Mouse (Mus musculus): ENCODE data around the gene Dph1.

Dph1 gene

DNA sequence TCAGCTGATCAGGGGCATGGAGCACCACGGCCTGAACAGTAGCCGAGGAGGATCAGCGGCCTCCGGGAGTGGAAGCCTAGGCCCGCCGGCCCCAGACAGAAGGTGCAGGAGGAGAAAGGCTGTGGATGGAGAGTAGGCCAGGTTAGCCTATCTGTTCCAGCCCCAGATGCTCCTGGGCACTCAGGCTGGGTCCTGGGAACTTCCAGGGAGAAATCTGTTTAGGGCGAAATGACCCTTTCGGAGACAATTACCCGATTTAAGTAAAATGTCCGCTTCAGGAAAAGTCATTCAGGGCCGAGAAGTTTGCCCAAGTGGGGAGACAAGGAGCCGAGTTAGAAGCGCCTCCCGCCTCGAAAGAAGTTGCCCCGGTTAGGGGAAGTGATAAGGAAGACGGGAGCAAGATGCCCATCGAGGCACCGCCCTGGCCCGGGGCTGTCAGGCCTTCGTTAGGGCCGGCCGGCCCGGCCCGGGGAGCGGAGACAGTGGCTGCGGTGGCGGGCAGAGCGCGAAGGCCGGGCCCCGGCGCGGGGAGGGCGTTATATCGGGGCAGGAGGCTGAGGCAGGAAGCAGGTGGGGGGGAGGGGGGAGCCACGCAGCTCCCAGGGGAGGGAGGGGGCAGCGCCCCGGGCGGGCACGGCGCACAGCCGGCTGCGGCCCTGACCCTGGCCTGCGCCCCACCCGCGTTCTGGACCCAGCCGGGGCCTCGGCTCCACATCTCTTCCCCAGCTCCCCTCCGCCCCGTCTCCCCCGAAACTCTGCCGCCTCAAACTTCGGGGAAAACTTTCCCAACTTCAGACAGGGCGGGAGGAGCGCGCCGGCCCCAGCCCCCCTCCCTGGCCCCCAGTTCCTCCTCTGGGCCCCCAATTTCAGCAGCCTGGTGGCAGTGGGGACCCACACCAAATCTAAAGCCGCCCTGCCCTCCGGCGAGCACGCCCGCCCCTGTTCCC is 23.1 kb downstream of the Dph1 start:
- Histone ChIP-seq H3K36me3 (ENCODE audit: insufficient read depth, low read length) (peaks cover 9% of the 10 kb centered on the region), H3K4me3 (replicated peaks; ENCODE audit: low read length) (peak overlapping the region; percentile 79), H3K4me1 (replicated peaks; ENCODE audit: low read depth, low read length) (peaks cover 70% of the 10 kb centered on the region), H3K9me3 (ENCODE audit: low read length) (no peaks in the 10 kb centered on the region), H3K27me3 (ENCODE audit: insufficient read depth, low read length) (peaks cover 99% of the 10 kb centered on the region)
- TF ChIP-seq CTCF (conservative IDR thresholded peaks at IDR 0.05; ENCODE audit: low read length) (no peak), POU5F1 (IDR thresholded peaks at IDR 0.05; ENCODE audit: borderline replicate concordance, low read length) (no peak), NANOG (IDR thresholded peaks at IDR 0.05; ENCODE audit: borderline replicate concordance, low read length) (no peak)

DNA sequence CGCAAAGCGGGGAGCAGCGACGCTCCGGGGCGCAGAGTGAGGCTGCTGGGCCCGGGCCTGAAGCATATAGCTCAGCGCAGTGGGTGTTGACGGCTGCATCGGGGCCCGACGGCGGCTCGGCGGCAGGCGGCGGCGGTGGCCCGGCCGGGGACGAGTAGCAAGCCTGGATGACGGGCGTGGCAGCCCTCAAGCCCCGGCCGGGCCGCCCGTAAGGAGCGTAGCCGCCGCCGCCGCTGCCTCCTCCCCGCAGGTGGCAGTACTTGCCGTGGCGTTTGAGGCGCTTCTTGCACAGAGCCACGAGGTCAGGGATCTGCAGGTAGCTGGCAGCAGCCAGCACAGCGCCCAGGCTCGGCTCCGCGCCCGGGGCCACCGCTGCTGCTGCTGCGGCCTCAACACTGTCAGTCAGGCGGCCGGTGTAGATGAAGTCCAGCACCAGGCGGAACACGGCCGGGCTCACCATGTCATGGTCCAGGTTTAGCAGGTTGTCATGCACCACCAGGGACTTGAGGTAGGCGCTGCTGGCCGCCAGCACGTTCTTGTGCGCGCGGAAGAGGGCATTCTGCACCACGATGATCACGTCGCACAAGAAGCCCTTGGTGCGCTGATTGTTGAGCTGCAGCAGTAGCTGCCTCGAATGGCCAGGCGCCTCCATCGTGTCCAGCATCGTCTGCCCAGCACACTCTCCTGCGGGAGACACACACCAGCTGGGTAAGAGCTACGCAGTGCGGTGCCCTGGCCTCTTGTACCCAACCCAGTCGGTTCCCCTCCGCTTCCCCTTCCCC is 24.0 kb downstream of the Dph1 start:
- no peaks in the 10 kb centered on the region for H3K9me3 ChIP-seq (ENCODE audit: low read length)
- H3K27me3 ChIP-seq (ENCODE audit: insufficient read depth, low read length), result peaks cover 93% of the 10 kb centered on the region
- peaks cover 68% of the 10 kb centered on the region for H3K4me1 ChIP-seq (replicated peaks; ENCODE audit: low read depth, low read length)
- H3K36me3 ChIP-seq (ENCODE audit: insufficient read depth, low read length), result peaks cover 14% of the 10 kb centered on the region
- peak overlapping the region; percentile 79 for H3K4me3 ChIP-seq (replicated peaks; ENCODE audit: low read length)
- no peak for TF ChIP-seq POU5F1 (IDR thresholded peaks at IDR 0.05; ENCODE audit: borderline replicate concordance, low read length)
- no peak for TF ChIP-seq CTCF (conservative IDR thresholded peaks at IDR 0.05; ENCODE audit: low read length)
- no peak for TF ChIP-seq NANOG (IDR thresholded peaks at IDR 0.05; ENCODE audit: borderline replicate concordance, low read length)

GRCm38 (mm10) chr11:75166193-75166842 is 24.7 kb downstream of the Dph1 start:
- Histone ChIP-seq H3K27me3 (ENCODE audit: insufficient read depth, low read length) (peaks cover 86% of the 10 kb centered on the region), H3K4me3 (replicated peaks; ENCODE audit: low read length) (peak overlapping the region; percentile 79), H3K4me1 (replicated peaks; ENCODE audit: low read depth, low read length) (peaks cover 61% of the 10 kb centered on the region), H3K36me3 (ENCODE audit: insufficient read depth, low read length) (peaks cover 22% of the 10 kb centered on the region), H3K9me3 (ENCODE audit: low read length) (no peaks in the 10 kb centered on the region)
- TF ChIP-seq POU5F1 (IDR thresholded peaks at IDR 0.05; ENCODE audit: borderline replicate concordance, low read length) (no peak), CTCF (conservative IDR thresholded peaks at IDR 0.05; ENCODE audit: low read length) (no peak), NANOG (IDR thresholded peaks at IDR 0.05; ENCODE audit: borderline replicate concordance, low read length) (no peak)

DNA sequence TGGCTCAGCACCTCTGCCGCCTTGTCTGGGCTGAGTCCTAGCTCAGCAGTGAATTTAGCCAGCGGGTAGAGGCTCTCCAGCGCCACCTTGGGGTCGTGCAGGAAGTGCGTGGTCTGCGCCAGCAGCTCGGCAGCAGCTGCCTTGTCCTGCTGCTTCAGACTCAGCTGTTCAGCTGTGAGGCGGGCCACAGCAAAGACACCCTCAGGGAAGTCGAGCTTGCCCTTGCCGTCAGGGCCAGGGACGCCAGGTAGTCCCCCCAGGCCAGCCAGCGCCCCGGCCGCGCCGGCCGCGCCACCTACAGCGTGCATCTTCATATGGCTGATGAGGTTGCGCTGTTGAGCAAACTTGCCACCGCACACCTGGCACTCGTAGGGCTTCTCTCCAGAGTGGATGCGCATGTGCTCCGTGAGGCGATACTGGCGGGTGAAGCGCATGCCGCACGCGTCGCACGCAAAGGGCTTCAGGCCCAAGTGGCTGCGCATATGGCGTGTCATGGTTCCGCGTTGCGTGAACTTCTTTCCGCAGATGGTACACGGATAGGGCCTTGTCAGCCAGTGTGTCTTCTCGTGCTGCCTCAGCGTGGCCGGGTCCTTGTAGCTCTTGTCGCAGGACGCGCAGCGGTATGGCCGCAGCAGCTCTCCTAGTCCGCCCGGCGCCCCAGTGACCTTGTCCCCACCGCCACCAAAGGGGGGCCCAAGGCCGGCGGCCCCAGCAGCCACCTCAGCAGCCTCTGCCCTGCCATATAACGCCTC is 25.4 kb downstream of the Dph1 start:
- H3K4me1 ChIP-seq (replicated peaks; ENCODE audit: low read depth, low read length), result peaks cover 54% of the 10 kb centered on the region
- peaks cover 79% of the 10 kb centered on the region for H3K27me3 ChIP-seq (ENCODE audit: insufficient read depth, low read length)
- no peaks in the 10 kb centered on the region for H3K9me3 ChIP-seq (ENCODE audit: low read length)
- peak; percentile 77 for TF ChIP-seq CTCF (conservative IDR thresholded peaks at IDR 0.05; ENCODE audit: low read length)
- TF ChIP-seq NANOG (IDR thresholded peaks at IDR 0.05; ENCODE audit: borderline replicate concordance, low read length), result no peak
- H3K36me3 ChIP-seq (ENCODE audit: insufficient read depth, low read length), result peaks cover 28% of the 10 kb centered on the region
- H3K4me3 ChIP-seq (replicated peaks; ENCODE audit: low read length), result peak overlapping the region; percentile 79

DNA sequence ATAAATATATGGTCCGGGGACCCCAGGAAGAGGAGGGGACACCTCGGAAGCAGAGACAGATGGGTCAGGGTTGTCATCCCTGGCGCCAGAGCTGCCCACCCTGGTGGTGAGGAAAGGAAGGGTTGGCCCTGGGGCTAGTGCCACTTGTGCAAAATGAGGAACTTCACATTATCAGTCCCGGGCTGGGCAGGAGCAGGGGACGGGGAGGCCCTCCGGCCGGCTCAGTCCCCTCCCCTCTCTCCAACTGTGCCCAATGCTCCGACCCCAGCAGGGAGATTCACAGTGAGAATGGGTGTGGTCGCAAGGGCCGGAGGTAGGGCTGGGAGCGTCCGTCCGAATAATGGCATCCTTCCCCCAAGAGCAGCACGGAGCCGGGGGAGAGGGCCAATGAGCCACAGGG is 26.3 kb downstream of the Dph1 start:
- Histone ChIP-seq H3K27me3 (ENCODE audit: insufficient read depth, low read length) (peaks cover 70% of the 10 kb centered on the region), H3K4me1 (replicated peaks; ENCODE audit: low read depth, low read length) (peaks cover 48% of the 10 kb centered on the region), H3K4me3 (replicated peaks; ENCODE audit: low read length) (peak overlapping the region; percentile 79), H3K9me3 (ENCODE audit: low read length) (no peaks in the 10 kb centered on the region), H3K36me3 (ENCODE audit: insufficient read depth, low read length) (peaks cover 36% of the 10 kb centered on the region)
- TF ChIP-seq POU5F1 (IDR thresholded peaks at IDR 0.05; ENCODE audit: borderline replicate concordance, low read length), result no peak
- TF ChIP-seq CTCF (conservative IDR thresholded peaks at IDR 0.05; ENCODE audit: low read length), result peak; percentile 10; the same call in 1 of the 2 replicates
- TF ChIP-seq NANOG (IDR thresholded peaks at IDR 0.05; ENCODE audit: borderline replicate concordance, low read length), result no peak

- H3K4me3 ChIP-seq (replicated peaks; ENCODE audit: low read length), result no peak overlapping the region
- no peak for TF ChIP-seq CTCF (conservative IDR thresholded peaks at IDR 0.05; ENCODE audit: low read length)
- TF ChIP-seq POU5F1 (IDR thresholded peaks at IDR 0.05; ENCODE audit: borderline replicate concordance, low read length), result no peak
- TF ChIP-seq NANOG (IDR thresholded peaks at IDR 0.05; ENCODE audit: borderline replicate concordance, low read length), result no peak
Measured at GRCm38 (mm10) chr11:75164051-75164450, 27.0 kb downstream of the Dph1 start.

DNA sequence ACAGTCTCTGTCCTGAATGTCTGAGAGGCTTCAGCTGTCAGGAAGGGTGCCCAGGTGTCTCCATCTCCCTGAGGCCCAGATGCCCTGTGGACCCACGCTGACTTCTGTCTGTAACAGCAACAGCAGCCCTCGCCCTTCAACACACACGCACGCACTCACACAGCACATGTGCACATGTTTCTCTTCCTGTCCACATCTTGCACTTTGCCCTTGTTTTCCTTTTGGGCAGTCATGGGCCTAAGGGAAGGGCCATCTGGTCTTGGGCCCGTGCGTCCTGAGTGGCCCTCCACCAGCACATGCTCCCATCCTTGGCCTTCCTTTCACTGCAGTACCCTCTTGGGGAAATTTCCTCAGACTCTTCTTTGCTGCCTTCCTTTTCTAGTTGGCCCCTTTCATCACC is 27.7 kb downstream of the Dph1 start:
- Histone ChIP-seq H3K4me1 (replicated peaks; ENCODE audit: low read depth, low read length) (peaks cover 41% of the 10 kb centered on the region), H3K27me3 (ENCODE audit: insufficient read depth, low read length) (peaks cover 56% of the 10 kb centered on the region), H3K36me3 (ENCODE audit: insufficient read depth, low read length) (peaks cover 44% of the 10 kb centered on the region), H3K4me3 (replicated peaks; ENCODE audit: low read length) (no peak overlapping the region), H3K9me3 (ENCODE audit: low read length) (no peaks in the 10 kb centered on the region)
- no peak for TF ChIP-seq CTCF (conservative IDR thresholded peaks at IDR 0.05; ENCODE audit: low read length)
- no peak for TF ChIP-seq POU5F1 (IDR thresholded peaks at IDR 0.05; ENCODE audit: borderline replicate concordance, low read length)
- TF ChIP-seq NANOG (IDR thresholded peaks at IDR 0.05; ENCODE audit: borderline replicate concordance, low read length), result no peak

More at GRCm38 (mm10) chr11:75164051-75164450, 27.0 kb downstream of the Dph1 start:
- Histone ChIP-seq H3K9me3 (ENCODE audit: low read length) (no peaks in the 10 kb centered on the region), H3K4me1 (replicated peaks; ENCODE audit: low read depth, low read length) (peaks cover 41% of the 10 kb centered on the region), H3K36me3 (ENCODE audit: insufficient read depth, low read length) (peaks cover 41% of the 10 kb centered on the region), H3K27me3 (ENCODE audit: insufficient read depth, low read length) (peaks cover 63% of the 10 kb centered on the region)

All from E14TG2a.4 (cell line).